Mouse (Mus musculus): ENCODE measurements around the gene Olfr65. TPM values are rescaled to one million over a fixed set of nuclear protein-coding genes. Genes with fewer than 3 reads are reported as not detected.

Olfr65 gene
- polyA plus RNA-seq (2014; fragmentation: Nextera tagmentation; extraction: Ambion mirVana): not detected in 2 replicates

GRCm38 (mm10) chr7:103903187-103903586, at the start of gene Olfr65:
Olfr65 (plus strand) TSS chr7:103903487.
- Histone ChIP-seq H3K27ac (ENCODE audit: low read depth, low read length) (no peak within 1 kb of the TSS), H3K36me3 (ENCODE audit: control insufficient read depth, insufficient read depth, low read length) (no peaks in the 10 kb centered on the region), H3K4me3 (ENCODE audit: low read depth, low read length) (no peak within 1 kb of the TSS), H3K4me2 (no peak within 1 kb of the TSS), H3K9me3 (ENCODE audit: control insufficient read depth, low read length) (no peaks in the 10 kb centered on the region), H3K4me1 (ENCODE audit: control insufficient read depth, insufficient read depth, low read length) (no peaks in the 10 kb centered on the region), H3K27me3 (ENCODE audit: control insufficient read depth, insufficient read depth, low read length) (no peaks in the 10 kb centered on the region), H3K9ac (ENCODE audit: low read length) (no peak within 1 kb of the TSS)
- 89% methylated on average over 2 of the region's 2 CpGs for WGBS
- no peak for DNase-seq (ENCODE audit: low spot score, missing footprints)
- ATAC-seq (ENCODE audit: low FRiP score): no peak

GRCm38 (mm10) chr7:103854669-103855068, 48.6 kb upstream of the Olfr65 start:
- WGBS: 84% methylated on average over 1 of the region's 1 CpGs
- no peaks in the 10 kb centered on the region for H3K36me3 ChIP-seq (ENCODE audit: control insufficient read depth, insufficient read depth, low read length)
- ATAC-seq (ENCODE audit: low FRiP score): no peak

GRCm38 (mm10) chr7:103859076-103859475, 44.2 kb upstream of the Olfr65 start:
- DNase-seq (ENCODE audit: low spot score, missing footprints) (no peak), ATAC-seq (ENCODE audit: low FRiP score) (no peak)
- Histone ChIP-seq H3K4me3 (ENCODE audit: low read depth, low read length) (no peak overlapping the region), H3K4me2 (no peak overlapping the region), H3K27me3 (ENCODE audit: control insufficient read depth, insufficient read depth, low read length) (no peaks in the 10 kb centered on the region), H3K9me3 (ENCODE audit: control insufficient read depth, low read length) (no peaks in the 10 kb centered on the region), H3K36me3 (ENCODE audit: control insufficient read depth, insufficient read depth, low read length) (no peaks in the 10 kb centered on the region), H3K27ac (ENCODE audit: low read depth, low read length) (no peak overlapping the region), H3K9ac (ENCODE audit: low read length) (no peak overlapping the region), H3K4me1 (ENCODE audit: control insufficient read depth, insufficient read depth, low read length) (no peaks in the 10 kb centered on the region)
- WGBS: 77% methylated on average over 2 of the region's 2 CpGs

More at GRCm38 (mm10) chr7:103854669-103855068, 48.6 kb upstream of the Olfr65 start:
- Histone ChIP-seq H3K27ac (ENCODE audit: low read depth, low read length) (no peak overlapping the region), H3K4me2 (no peak overlapping the region), H3K27me3 (ENCODE audit: control insufficient read depth, insufficient read depth, low read length) (no peaks in the 10 kb centered on the region), H3K4me1 (ENCODE audit: control insufficient read depth, insufficient read depth, low read length) (no peaks in the 10 kb centered on the region), H3K9ac (ENCODE audit: low read length) (no peak overlapping the region), H3K9me3 (ENCODE audit: control insufficient read depth, low read length) (no peaks in the 10 kb centered on the region), H3K4me3 (ENCODE audit: low read depth, low read length) (no peak overlapping the region)
- DNase-seq (ENCODE audit: low spot score, missing footprints): no peak

GRCm38 (mm10) chr7:103860855-103861254, 42.4 kb upstream of the Olfr65 start:
- H3K27ac ChIP-seq (ENCODE audit: low read depth, low read length): no peak overlapping the region
- H3K36me3 ChIP-seq (ENCODE audit: control insufficient read depth, insufficient read depth, low read length): no peaks in the 10 kb centered on the region
- WGBS: 36% methylated on average over 1 of the region's 1 CpGs
- DNase-seq (ENCODE audit: low spot score, missing footprints) (no peak), ATAC-seq (ENCODE audit: low FRiP score) (0 out of 2 replicates have a peak, but pooled peaks have one; percentile 46)
- H3K4me2 ChIP-seq: no peak overlapping the region
- no peak overlapping the region for H3K9ac ChIP-seq (ENCODE audit: low read length)
- no peaks in the 10 kb centered on the region for H3K4me1 ChIP-seq (ENCODE audit: control insufficient read depth, insufficient read depth, low read length)
- no peak overlapping the region for H3K4me3 ChIP-seq (ENCODE audit: low read depth, low read length)
- no peaks in the 10 kb centered on the region for H3K27me3 ChIP-seq (ENCODE audit: control insufficient read depth, insufficient read depth, low read length)
- H3K9me3 ChIP-seq (ENCODE audit: control insufficient read depth, low read length): no peaks in the 10 kb centered on the region

GRCm38 (mm10) chr7:103861531-103861930, 41.8 kb upstream of the Olfr65 start:
- Histone ChIP-seq H3K4me1 (ENCODE audit: control insufficient read depth, insufficient read depth, low read length) (no peaks in the 10 kb centered on the region), H3K27ac (ENCODE audit: low read depth, low read length) (no peak overlapping the region), H3K9ac (ENCODE audit: low read length) (no peak overlapping the region), H3K27me3 (ENCODE audit: control insufficient read depth, insufficient read depth, low read length) (no peaks in the 10 kb centered on the region), H3K36me3 (ENCODE audit: control insufficient read depth, insufficient read depth, low read length) (no peaks in the 10 kb centered on the region), H3K4me3 (ENCODE audit: low read depth, low read length) (no peak overlapping the region), H3K4me2 (no peak overlapping the region), H3K9me3 (ENCODE audit: control insufficient read depth, low read length) (no peaks in the 10 kb centered on the region)
- 76% methylated on average over 3 of the region's 3 CpGs for WGBS
- no peak for ATAC-seq (ENCODE audit: low FRiP score)
- no peak for DNase-seq (ENCODE audit: low spot score, missing footprints)

GRCm38 (mm10) chr7:103865716-103866115, 37.6 kb upstream of the Olfr65 start:
- Histone ChIP-seq H3K36me3 (ENCODE audit: control insufficient read depth, insufficient read depth, low read length) (no peaks in the 10 kb centered on the region), H3K27me3 (ENCODE audit: control insufficient read depth, insufficient read depth, low read length) (no peaks in the 10 kb centered on the region), H3K9ac (ENCODE audit: low read length) (no peak overlapping the region), H3K27ac (ENCODE audit: low read depth, low read length) (no peak overlapping the region), H3K9me3 (ENCODE audit: control insufficient read depth, low read length) (no peaks in the 10 kb centered on the region), H3K4me2 (no peak overlapping the region), H3K4me1 (ENCODE audit: control insufficient read depth, insufficient read depth, low read length) (no peaks in the 10 kb centered on the region), H3K4me3 (ENCODE audit: low read depth, low read length) (no peak overlapping the region)
- ATAC-seq (ENCODE audit: low FRiP score) (no peak), DNase-seq (ENCODE audit: low spot score, missing footprints) (no peak)

GRCm38 (mm10) chr7:103870667-103871066, 32.6 kb upstream of the Olfr65 start:
- Histone ChIP-seq H3K27ac (ENCODE audit: low read depth, low read length) (no peak overlapping the region), H3K27me3 (ENCODE audit: control insufficient read depth, insufficient read depth, low read length) (no peaks in the 10 kb centered on the region), H3K4me1 (ENCODE audit: control insufficient read depth, insufficient read depth, low read length) (no peaks in the 10 kb centered on the region), H3K4me2 (no peak overlapping the region), H3K9me3 (ENCODE audit: control insufficient read depth, low read length) (no peaks in the 10 kb centered on the region), H3K4me3 (ENCODE audit: low read depth, low read length) (no peak overlapping the region), H3K36me3 (ENCODE audit: control insufficient read depth, insufficient read depth, low read length) (no peaks in the 10 kb centered on the region), H3K9ac (ENCODE audit: low read length) (no peak overlapping the region)
- ATAC-seq (ENCODE audit: low FRiP score) (no peak), DNase-seq (ENCODE audit: low spot score, missing footprints) (no peak)

- WGBS: 8% methylated on average over 1 of the region's 1 CpGs
- Histone ChIP-seq H3K27ac (ENCODE audit: low read depth, low read length) (no peak overlapping the region), H3K36me3 (ENCODE audit: control insufficient read depth, insufficient read depth, low read length) (no peaks in the 10 kb centered on the region), H3K9me3 (ENCODE audit: control insufficient read depth, low read length) (no peaks in the 10 kb centered on the region), H3K4me3 (ENCODE audit: low read depth, low read length) (no peak overlapping the region), H3K4me2 (no peak overlapping the region), H3K4me1 (ENCODE audit: control insufficient read depth, insufficient read depth, low read length) (no peaks in the 10 kb centered on the region), H3K9ac (ENCODE audit: low read length) (no peak overlapping the region), H3K27me3 (ENCODE audit: control insufficient read depth, insufficient read depth, low read length) (no peaks in the 10 kb centered on the region)
- DNase-seq (ENCODE audit: low spot score, missing footprints): no peak
- no peak for ATAC-seq (ENCODE audit: low FRiP score)
Observed at GRCm38 (mm10) chr7:103873064-103873463, 30.2 kb upstream of the Olfr65 start.

GRCm38 (mm10) chr7:103874451-103874850, 28.8 kb upstream of the Olfr65 start:
- H3K36me3 ChIP-seq (ENCODE audit: control insufficient read depth, insufficient read depth, low read length): no peaks in the 10 kb centered on the region
- no peak overlapping the region for H3K9ac ChIP-seq (ENCODE audit: low read length)
- H3K27ac ChIP-seq (ENCODE audit: low read depth, low read length): no peak overlapping the region
- H3K9me3 ChIP-seq (ENCODE audit: control insufficient read depth, low read length): no peaks in the 10 kb centered on the region
- ATAC-seq (ENCODE audit: low FRiP score): no peak
- no peak overlapping the region for H3K4me2 ChIP-seq
- no peak for DNase-seq (ENCODE audit: low spot score, missing footprints)
- no peak overlapping the region for H3K4me3 ChIP-seq (ENCODE audit: low read depth, low read length)
- no peaks in the 10 kb centered on the region for H3K4me1 ChIP-seq (ENCODE audit: control insufficient read depth, insufficient read depth, low read length)
- H3K27me3 ChIP-seq (ENCODE audit: control insufficient read depth, insufficient read depth, low read length): no peaks in the 10 kb centered on the region
- 59% methylated on average over 5 of the region's 5 CpGs for WGBS

- 83% methylated on average over 2 of the region's 2 CpGs for WGBS
- no peak for ATAC-seq (ENCODE audit: low FRiP score)
- no peak overlapping the region for H3K9ac ChIP-seq (ENCODE audit: low read length)
- no peak overlapping the region for H3K27ac ChIP-seq (ENCODE audit: low read depth, low read length)
- no peaks in the 10 kb centered on the region for H3K36me3 ChIP-seq (ENCODE audit: control insufficient read depth, insufficient read depth, low read length)
- no peaks in the 10 kb centered on the region for H3K4me1 ChIP-seq (ENCODE audit: control insufficient read depth, insufficient read depth, low read length)
- DNase-seq (ENCODE audit: low spot score, missing footprints): no peak
- H3K4me2 ChIP-seq: no peak overlapping the region
- H3K27me3 ChIP-seq (ENCODE audit: control insufficient read depth, insufficient read depth, low read length): no peaks in the 10 kb centered on the region
- H3K9me3 ChIP-seq (ENCODE audit: control insufficient read depth, low read length): no peaks in the 10 kb centered on the region
- H3K4me3 ChIP-seq (ENCODE audit: low read depth, low read length): no peak overlapping the region
Observed at GRCm38 (mm10) chr7:103877093-103877492, 26.2 kb upstream of the Olfr65 start.
